Mouse (Mus musculus): Measurements from ENCODE around the gene Abhd17c.
"Not testable (repeated sequence)": the region's sequence is repeated elsewhere in the genome, so short reads cannot be mapped to it uniquely, and the experiment has no call there.

DNA sequence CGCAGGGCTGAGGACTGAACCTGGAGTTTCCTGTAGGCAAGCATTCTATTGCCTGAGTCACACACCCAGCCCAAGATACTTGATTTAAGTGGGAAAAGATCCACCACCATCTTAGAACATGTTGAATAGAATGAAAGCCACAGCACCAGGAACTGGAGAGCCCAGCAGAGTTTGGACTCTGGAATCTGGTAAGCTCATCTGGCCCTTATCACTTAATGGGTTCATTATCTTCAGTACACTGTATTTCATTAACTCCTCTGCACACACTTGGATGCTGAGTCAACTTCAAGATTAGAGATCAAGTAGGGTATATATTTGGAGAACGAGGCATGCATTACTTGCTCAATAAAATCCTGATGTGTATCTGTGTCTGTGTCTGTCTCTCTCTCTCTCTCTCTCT is 27.1 kb upstream of the Abhd17c start:
- not testable (repeated sequence) for TF ChIP-seq GATA1 (IDR thresholded peaks at IDR 0.05; ENCODE audit: borderline replicate concordance, low read length); FLI1 (IDR thresholded peaks at IDR 0.05; ENCODE audit: low read length)
